Mouse (Mus musculus) cerebellum, adult 8-10 months (tissue): ENCODE data around the gene Zfp950.
A peak's percentile ranks its signal among the peaks of the same experiment; 100 is the strongest.

Experiments used
- DNase-seq: peaks from one replicate; pipeline ENCODE4 v3.0.0; 2022

The Zfp950 gene

DNA sequence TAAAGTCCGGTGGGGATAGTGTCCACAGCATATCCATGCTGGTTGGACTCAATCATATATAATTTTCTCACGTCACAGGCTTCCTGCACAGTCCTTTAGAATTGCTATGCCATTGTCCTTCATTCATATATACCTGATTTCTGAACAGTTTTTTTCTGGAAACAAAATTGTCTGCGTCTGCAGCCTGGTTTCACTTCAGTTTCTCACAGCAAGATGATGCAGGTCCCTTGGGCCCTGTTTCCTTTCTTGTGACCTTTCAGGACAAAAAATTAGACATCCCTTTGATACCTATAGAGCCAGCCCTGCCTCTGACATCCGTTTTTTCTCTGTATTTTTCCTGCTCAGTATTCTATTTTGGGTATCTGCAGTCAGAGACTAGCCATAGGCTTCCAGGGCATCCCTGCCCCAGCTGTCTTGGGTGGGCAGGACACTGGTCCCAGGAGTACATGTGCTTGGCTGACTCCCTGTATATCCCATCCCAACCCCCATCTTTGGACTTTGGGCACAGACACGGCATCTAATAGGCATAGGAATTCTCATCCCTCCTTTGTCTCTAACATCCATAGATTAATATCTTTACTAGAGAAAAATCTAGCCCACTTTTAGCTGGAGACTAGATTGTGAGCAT, 83.7 kb downstream of the Zfp950 start:
- no peak for DNase-seq

DNA sequence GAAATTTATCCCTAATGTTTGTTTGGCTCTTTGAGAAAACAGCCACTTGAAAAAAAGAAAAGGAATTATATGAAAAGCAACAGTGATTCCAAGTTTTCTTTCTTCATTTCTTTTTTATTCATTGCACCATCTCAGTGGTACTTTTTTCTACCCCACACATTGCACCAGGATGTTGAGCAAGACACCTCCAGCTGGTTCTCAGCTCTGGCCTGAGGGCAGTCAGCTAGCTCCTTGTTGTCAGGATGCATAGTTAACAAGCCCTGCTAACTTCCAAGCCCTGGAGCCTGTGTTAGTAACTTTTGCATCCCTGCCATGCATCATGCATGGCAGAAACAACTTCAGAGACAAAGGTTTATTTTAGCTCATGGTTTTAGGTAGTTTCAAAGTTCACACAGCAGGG, 87.9 kb downstream of the Zfp950 start:
- no peak for DNase-seq

DNA sequence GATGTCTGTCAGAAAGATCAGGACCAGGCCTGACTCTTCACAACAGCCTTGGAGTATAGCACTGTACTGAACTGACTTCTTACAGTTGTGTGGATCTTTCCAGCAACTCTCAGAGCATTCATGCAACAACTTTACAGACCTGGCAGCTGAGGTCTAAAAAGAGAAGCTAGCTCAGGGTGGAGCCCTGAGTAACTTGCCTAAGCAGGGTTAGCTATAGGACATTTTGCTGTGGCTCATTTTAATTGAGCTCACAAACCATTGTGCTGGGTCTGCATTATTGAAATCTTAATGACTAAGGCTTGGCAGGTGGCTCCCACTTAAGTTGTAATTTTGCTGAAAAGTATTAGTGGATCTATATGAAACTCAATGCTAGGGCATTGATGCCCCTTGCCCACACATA, 88.6 kb downstream of the Zfp950 start:
- DNase-seq: no peak

DNA sequence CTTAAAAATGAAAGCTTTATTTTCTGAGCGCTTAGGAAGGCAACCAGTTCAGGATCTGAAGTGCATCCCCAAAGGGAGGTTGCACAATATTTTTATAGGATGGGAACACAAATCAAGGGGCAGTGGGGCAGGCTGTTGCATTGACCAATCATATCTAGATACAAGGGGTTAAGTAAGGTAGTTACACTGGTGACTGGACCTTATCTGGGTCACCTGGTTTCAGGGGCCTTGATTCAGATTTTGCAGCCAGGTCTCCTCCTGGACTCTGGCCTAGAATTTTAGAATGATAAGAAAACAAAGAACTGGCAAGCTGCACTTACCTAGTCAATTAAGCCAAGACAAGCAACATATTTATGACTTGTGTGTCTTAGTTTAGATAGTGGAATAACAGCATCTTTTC, 89.5 kb downstream of the Zfp950 start:
- no peak for DNase-seq

DNA sequence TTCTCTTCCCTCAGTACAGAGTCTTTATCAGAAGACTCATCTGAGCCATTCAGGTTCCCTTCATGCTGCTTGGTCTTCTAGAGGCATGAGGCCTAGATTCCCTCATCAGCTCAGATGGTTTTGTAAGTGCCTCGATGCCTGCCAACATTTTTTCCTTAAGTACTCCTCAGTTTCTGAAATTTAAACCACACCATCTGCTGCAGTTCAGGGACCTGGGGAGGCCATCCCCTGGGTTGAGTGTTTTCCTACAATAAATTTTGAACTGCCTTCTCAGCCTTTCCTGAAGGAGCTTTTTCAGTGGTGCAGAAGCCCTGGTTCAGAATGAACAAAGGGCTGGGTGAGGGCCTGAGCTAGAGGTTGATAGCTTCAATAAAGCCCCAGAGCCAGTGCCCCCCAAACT, 91.2 kb downstream of the Zfp950 start:
- DNase-seq: no peak

DNA sequence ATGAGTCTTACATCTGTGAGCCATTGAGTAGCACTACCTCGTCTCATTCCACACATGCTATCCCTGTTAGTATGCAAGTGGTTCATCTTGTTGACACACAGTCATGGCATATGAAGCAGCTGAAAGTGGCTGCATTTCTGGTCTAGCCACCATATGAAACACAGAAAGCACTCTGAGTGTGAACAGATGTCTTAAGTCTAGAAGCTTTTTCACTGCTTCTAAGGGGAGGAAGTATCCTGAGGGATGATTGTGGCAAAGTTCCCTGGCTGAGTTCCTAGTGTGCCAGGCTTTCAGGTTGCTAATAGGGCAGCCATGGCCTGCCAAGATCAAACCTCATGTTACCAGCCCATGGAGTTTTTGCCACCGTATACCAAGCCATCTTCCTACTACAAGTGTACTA, 92.0 kb downstream of the Zfp950 start:
- DNase-seq: peak; percentile 22

DNA sequence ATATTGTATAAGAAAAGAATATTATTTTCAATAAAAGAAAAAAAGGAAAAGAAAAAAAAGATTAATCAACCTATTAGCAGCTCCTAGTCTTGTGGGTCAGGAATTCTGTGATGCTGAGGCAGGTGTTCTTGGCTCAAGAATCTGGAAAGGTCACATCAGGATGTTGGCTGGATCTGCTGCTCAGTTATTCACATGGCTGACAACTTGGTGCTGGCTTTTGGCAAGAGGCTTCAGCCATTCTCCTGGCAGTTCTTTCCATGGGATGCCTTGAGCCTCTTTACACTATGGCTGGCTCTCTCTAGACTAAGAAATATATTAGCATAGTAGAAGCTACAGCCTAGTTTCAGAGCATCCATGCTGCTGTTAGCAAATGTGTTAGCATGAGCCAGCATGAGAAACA, 101.5 kb downstream of the Zfp950 start:
- DNase-seq: no peak

DNA sequence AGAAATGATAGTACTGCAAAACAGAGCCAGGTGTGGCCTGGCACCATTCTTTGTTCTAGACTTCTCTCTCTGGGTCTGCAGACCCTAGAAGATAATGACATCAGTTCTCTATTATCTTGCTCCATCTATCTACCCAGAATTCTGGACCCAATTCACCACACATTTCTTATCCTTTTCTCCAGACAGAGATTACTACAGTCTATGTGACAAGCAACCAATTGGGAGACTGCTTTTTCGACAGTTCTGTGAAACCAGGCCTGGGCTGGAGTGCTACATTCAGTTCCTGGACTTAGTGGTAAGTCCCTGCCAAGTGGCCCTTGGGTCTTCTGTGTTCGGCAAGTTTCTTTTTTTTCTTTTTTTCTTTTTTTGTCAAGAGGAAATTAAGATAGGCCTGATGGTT, 109.1 kb downstream of the Zfp950 start:
- DNase-seq: no peak

DNA sequence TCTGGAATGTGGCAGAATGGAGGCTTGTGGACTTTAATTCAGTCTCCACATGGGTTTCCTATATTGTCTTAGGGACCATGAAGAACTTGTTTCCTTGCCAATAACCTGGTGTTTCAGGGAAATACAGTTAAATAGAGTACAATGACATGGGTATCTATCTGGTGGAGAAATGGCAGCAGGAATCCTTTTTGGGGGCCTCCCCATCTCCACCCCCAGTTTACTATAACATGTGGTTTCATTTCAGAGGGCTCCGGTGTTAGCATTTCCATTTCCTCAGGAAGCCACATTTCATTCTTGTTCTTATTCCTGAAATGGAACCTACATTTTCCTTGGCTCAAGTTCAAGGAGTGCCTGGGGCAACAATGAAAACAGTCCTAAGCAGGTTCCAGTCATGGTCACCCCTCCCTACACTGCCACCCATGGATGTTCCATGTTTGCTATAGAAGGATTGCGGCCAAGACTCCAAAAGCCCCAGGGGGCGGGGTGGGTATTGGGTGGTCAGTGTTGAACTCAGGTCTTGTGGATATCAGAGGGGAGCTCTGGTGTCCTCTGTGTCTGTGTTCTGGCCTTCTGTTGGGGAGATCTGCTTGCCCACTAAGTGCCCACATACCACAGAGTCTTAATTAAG, 118.6 kb downstream of the Zfp950 start:
- DNase-seq: no peak

DNA sequence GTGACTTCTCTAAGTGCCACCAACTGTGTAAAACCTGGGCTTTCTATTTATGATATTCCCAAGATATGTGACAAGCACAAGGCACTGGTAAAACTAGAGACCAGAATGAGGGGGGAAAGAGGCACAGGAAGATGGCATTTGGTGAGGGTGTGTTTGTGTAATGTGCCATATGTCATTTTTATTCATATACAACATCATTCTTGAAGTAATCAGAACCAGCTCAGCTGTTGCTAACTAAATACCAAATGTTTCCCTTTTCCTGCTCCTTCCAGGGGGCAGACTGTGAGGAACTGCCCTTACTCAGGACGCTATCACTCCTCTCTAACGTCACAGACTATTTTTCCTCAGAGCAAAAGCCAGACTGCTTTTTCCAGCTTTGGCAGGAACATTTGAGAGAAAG, 119.1 kb downstream of the Zfp950 start:
- peak; percentile 27 for DNase-seq

DNA sequence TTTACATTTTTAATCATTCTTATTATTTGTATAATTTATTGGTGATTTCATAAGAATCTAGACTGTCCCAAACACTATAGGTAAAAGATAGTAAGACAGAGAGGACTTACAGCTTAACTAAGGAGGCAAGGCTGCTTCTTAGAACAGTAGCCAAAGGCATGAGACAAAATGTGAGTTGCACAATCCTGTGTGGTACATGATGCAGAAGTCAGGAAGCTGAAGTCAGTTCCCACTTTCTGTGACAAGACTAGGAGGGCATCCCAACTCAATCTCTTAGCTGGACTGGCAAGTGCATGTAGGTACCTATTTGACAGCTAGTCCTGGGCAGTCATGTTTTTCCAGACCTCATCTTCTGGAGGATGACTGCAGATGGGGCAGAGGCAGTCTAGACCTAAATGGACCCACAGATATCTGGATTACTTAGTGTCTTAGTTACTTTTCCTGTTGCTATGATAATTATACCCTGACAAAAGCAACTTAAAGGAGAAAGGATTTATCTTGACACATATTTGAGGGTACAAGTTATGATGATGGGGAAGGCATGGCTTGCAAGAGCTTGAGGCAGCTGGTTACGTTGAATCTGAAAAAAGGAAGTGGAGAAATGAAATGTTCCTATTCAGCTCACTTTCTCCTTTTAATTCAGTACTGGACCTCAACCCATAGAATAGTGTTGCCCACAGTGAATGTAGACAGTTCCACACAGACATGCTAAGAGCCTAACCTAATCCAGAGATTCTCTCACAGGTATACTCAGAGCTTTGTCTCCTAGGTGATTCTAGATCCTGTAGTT, 123.0 kb downstream of the Zfp950 start:
- no peak for DNase-seq

DNA sequence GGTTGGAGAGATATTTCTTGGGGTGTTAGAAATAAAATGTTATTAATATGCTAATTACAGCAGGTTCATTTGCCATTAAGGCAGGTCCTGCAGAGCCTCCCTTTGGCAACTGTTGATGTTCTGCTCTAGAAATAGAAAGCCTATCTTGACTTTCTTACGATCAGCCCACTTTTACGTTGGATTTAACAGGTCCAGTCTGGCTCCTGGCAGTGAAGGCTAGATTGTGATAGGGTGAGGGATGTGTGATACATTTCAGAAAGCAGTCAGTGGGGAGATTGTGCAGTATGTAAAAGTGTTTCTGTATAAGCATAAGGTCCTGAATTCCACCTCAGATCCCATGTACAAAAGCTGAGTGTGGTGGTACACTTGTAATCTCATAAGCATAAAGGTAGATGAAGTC, 131.4 kb downstream of the Zfp950 start:
- no peak for DNase-seq
